Mouse (Mus musculus) stomach, embryonic 15.5 days (tissue): ENCODE data around the gene Ostm1. TPM values are rescaled to one million over a fixed set of nuclear protein-coding genes. Genes with fewer than 3 reads are reported as not detected.

Experiments used
- ATAC-seq: fragments of 200-750 bp; cut with Nextera tagmentation; 2 replicates; pipeline ENCODE4 v1.8.0; 2017; ENCODE audit warnings: low read depth, moderate number of reproducible peaks, moderate TSS enrichment; ENCODE audit not compliant: insufficient read depth, low FRiP score
- H3K27ac ChIP-seq: fragments of 300-500 bp; sonication (generic); 2 replicates; pipeline ENCODE4 v1.5.1; 2015; ENCODE audit warnings: mild to moderate bottlenecking, inconsistent platforms
- H3K27me3 ChIP-seq: fragments of 300-500 bp; sonication (generic); replicated peaks from 2 replicates; pipeline ENCODE4 v1.6.1; 2015; ENCODE audit warnings: inconsistent platforms
- H3K36me3 ChIP-seq: fragments of 300-500 bp; sonication (generic); 2 replicates; pipeline ENCODE4 v1.6.1; 2015; ENCODE audit warnings: inconsistent platforms
- H3K4me1 ChIP-seq: fragments of 300-500 bp; sonication (generic); 2 replicates; pipeline ENCODE4 v1.6.1; 2015; ENCODE audit warnings: inconsistent platforms
- H3K4me2 ChIP-seq: fragments of 300-500 bp; sonication (generic); 2 replicates; pipeline ENCODE4 v1.6.1; 2015; ENCODE audit warnings: mild to moderate bottlenecking, inconsistent platforms
- H3K4me3 ChIP-seq: fragments of 300-500 bp; sonication (generic); replicated peaks from 2 replicates; pipeline ENCODE4 v1.5.1; 2015; ENCODE audit warnings: inconsistent platforms
- H3K9ac ChIP-seq: fragments of 300-500 bp; sonication (generic); 2 replicates; pipeline ENCODE4 v1.6.1; 2015; ENCODE audit warnings: inconsistent platforms
- H3K9me3 ChIP-seq: fragments of 300-500 bp; sonication (generic); 2 replicates; pipeline ENCODE4 v1.6.1; 2016; ENCODE audit warnings: inconsistent platforms
- WGBS: fragments of 180-500 bp; shearing (Covaris S2); methylation state at CpG from one replicate; pipeline ENCODE4 v1.1.7; 2015; 5-methylcytosine and 5-hydroxymethylcytosine counted together
- polyA plus RNA-seq: library from polyadenylated mRNA; unstranded; fragments of >200 nt; fragmentation: Nextera tagmentation; extraction: Ambion mirVana; gene quantifications from 2 replicates; pipeline ENCODE4 v1.2.1, GENCODE M21; 2015

Ostm1 gene
- polyA plus RNA-seq, 1 experiment from 2014 or later = 13.0 TPM

- Histone ChIP-seq H3K27me3 (no peaks in the 10 kb centered on the region), H3K4me1 (0 out of 2 replicates have a peak, but pooled peaks cover 8% of the 10 kb centered on the region), H3K9me3 (no peaks in the 10 kb centered on the region), H3K36me3 (no peaks in the 10 kb centered on the region), H3K27ac (no peak overlapping the region), H3K4me2 (no peak overlapping the region), H3K9ac (no peak overlapping the region), H3K4me3 (no peak overlapping the region)
- 83% methylated on average over 4 of the region's 4 CpGs for WGBS
- no peak for ATAC-seq
Measured at GRCm38 (mm10) chr10:42675571-42675970, 91.9 kb downstream of the Ostm1 start.

- H3K4me1 ChIP-seq = 0 out of 2 replicates have a peak, but pooled peaks cover 8% of the 10 kb centered on the region
- peak overlapping the region; percentile 84 for H3K4me2 ChIP-seq
- no peak for ATAC-seq
- 40% methylated on average over 6 of the region's 6 CpGs for WGBS
- no peak overlapping the region for H3K9ac ChIP-seq
- no peaks in the 10 kb centered on the region for H3K9me3 ChIP-seq
- no peak overlapping the region for H3K27ac ChIP-seq
- no peaks in the 10 kb centered on the region for H3K27me3 ChIP-seq
- H3K4me3 ChIP-seq = peak overlapping the region; percentile 92
- no peaks in the 10 kb centered on the region for H3K36me3 ChIP-seq
Measured at GRCm38 (mm10) chr10:42678331-42678730, 94.7 kb downstream of the Ostm1 start.

GRCm38 (mm10) chr10:42678755-42679364, 95.2 kb downstream of the Ostm1 start:
- H3K27ac ChIP-seq = no peak overlapping the region

GRCm38 (mm10) chr10:42679586-42679985, 96.0 kb downstream of the Ostm1 start:
- peak overlapping the region; percentile 84 for H3K4me2 ChIP-seq
- peak overlapping the region; percentile 92 for H3K4me3 ChIP-seq
- no peaks in the 10 kb centered on the region for H3K27me3 ChIP-seq
- 0 out of 2 replicates have a peak, but pooled peaks cover 3% of the 10 kb centered on the region for H3K36me3 ChIP-seq
- WGBS = 15% methylated on average over 10 of the region's 10 CpGs
- 0 out of 2 replicates have a peak, but pooled peaks cover 8% of the 10 kb centered on the region for H3K4me1 ChIP-seq
- H3K9ac ChIP-seq = no peak overlapping the region
- ATAC-seq = no peak
- no peaks in the 10 kb centered on the region for H3K9me3 ChIP-seq
- no peak overlapping the region for H3K27ac ChIP-seq

More at GRCm38 (mm10) chr10:42678755-42679364, 95.2 kb downstream of the Ostm1 start:
- Histone ChIP-seq H3K36me3 (no peaks in the 10 kb centered on the region), H3K9me3 (no peaks in the 10 kb centered on the region), H3K4me3 (peak overlapping the region; percentile 92), H3K4me1 (0 out of 2 replicates have a peak, but pooled peaks cover 8% of the 10 kb centered on the region), H3K9ac (peak overlapping the region; percentile 67), H3K4me2 (peak overlapping the region; percentile 84), H3K27me3 (no peaks in the 10 kb centered on the region)
- under 1% methylated on average over 56 of the region's 56 CpGs for WGBS
- peak; percentile 98 for ATAC-seq

GRCm38 (mm10) chr10:42680582-42681001, 97.0 kb downstream of the Ostm1 start:
- no peak for ATAC-seq
- Histone ChIP-seq H3K4me3 (no peak overlapping the region), H3K4me1 (0 out of 2 replicates have a peak, but pooled peaks cover 8% of the 10 kb centered on the region), H3K9me3 (no peaks in the 10 kb centered on the region), H3K27me3 (no peaks in the 10 kb centered on the region), H3K9ac (no peak overlapping the region), H3K27ac (no peak overlapping the region), H3K4me2 (peak overlapping the region; percentile 84; the same call in 1 of the 2 replicates), H3K36me3 (0 out of 2 replicates have a peak, but pooled peaks cover 3% of the 10 kb centered on the region)
- WGBS = 16% methylated on average over 6 of the region's 6 CpGs

- H3K9ac ChIP-seq = no peak overlapping the region
- no peaks in the 10 kb centered on the region for H3K27me3 ChIP-seq
- ATAC-seq = no peak
- H3K9me3 ChIP-seq = no peaks in the 10 kb centered on the region
- WGBS = 54% methylated on average over 8 of the region's 8 CpGs
- 0 out of 2 replicates have a peak, but pooled peaks cover 8% of the 10 kb centered on the region for H3K4me1 ChIP-seq
- no peak overlapping the region for H3K4me3 ChIP-seq
- H3K27ac ChIP-seq = no peak overlapping the region
- H3K36me3 ChIP-seq = 0 out of 2 replicates have a peak, but pooled peaks cover 3% of the 10 kb centered on the region
- H3K4me2 ChIP-seq = no peak overlapping the region
Measured at GRCm38 (mm10) chr10:42682421-42682820, 98.8 kb downstream of the Ostm1 start.

GRCm38 (mm10) chr10:42687873-42688272, 104.3 kb downstream of the Ostm1 start:
- H3K9ac ChIP-seq = no peak overlapping the region
- H3K9me3 ChIP-seq = no peaks in the 10 kb centered on the region
- WGBS = 81% methylated on average over 5 of the region's 5 CpGs
- H3K27me3 ChIP-seq = no peaks in the 10 kb centered on the region
- H3K4me2 ChIP-seq = no peak overlapping the region
- no peak overlapping the region for H3K27ac ChIP-seq
- H3K36me3 ChIP-seq = 0 out of 2 replicates have a peak, but pooled peaks cover 3% of the 10 kb centered on the region
- H3K4me3 ChIP-seq = no peak overlapping the region
- no peak for ATAC-seq
- H3K4me1 ChIP-seq = no peaks in the 10 kb centered on the region

- Histone ChIP-seq H3K27ac (no peak overlapping the region), H3K4me1 (no peaks in the 10 kb centered on the region), H3K4me3 (no peak overlapping the region), H3K9ac (no peak overlapping the region), H3K36me3 (no peaks in the 10 kb centered on the region), H3K9me3 (no peaks in the 10 kb centered on the region), H3K27me3 (no peaks in the 10 kb centered on the region), H3K4me2 (no peak overlapping the region)
- ATAC-seq = no peak
- WGBS = 80% methylated on average over 1 of the region's 1 CpGs
Measured at GRCm38 (mm10) chr10:42689694-42690093, 106.1 kb downstream of the Ostm1 start.

- Histone ChIP-seq H3K4me3 (no peak overlapping the region), H3K4me1 (no peaks in the 10 kb centered on the region), H3K9me3 (no peaks in the 10 kb centered on the region), H3K4me2 (no peak overlapping the region), H3K9ac (no peak overlapping the region), H3K36me3 (no peaks in the 10 kb centered on the region), H3K27me3 (no peaks in the 10 kb centered on the region), H3K27ac (no peak overlapping the region)
- WGBS = 67% methylated on average over 17 of the region's 17 CpGs
- ATAC-seq = no peak
Measured at GRCm38 (mm10) chr10:42690233-42691028, 106.8 kb downstream of the Ostm1 start.

GRCm38 (mm10) chr10:42691051-42691450, 107.4 kb downstream of the Ostm1 start:
- ATAC-seq = no peak

GRCm38 (mm10) chr10:42692095-42692494, 108.5 kb downstream of the Ostm1 start:
- Histone ChIP-seq H3K36me3 (no peaks in the 10 kb centered on the region), H3K27me3 (no peaks in the 10 kb centered on the region), H3K4me2 (no peak overlapping the region), H3K4me3 (no peak overlapping the region), H3K9me3 (no peaks in the 10 kb centered on the region), H3K4me1 (no peaks in the 10 kb centered on the region), H3K9ac (no peak overlapping the region), H3K27ac (no peak overlapping the region)
- 63% methylated on average over 2 of the region's 2 CpGs for WGBS
- ATAC-seq = no peak

More at GRCm38 (mm10) chr10:42691051-42691450, 107.4 kb downstream of the Ostm1 start:
- no peaks in the 10 kb centered on the region for H3K36me3 ChIP-seq
- WGBS = 80% methylated on average over 2 of the region's 2 CpGs
- no peaks in the 10 kb centered on the region for H3K4me1 ChIP-seq
- H3K9me3 ChIP-seq = no peaks in the 10 kb centered on the region
- H3K4me2 ChIP-seq = no peak overlapping the region
- H3K27me3 ChIP-seq = no peaks in the 10 kb centered on the region
- H3K9ac ChIP-seq = no peak overlapping the region
- H3K27ac ChIP-seq = no peak overlapping the region
- H3K4me3 ChIP-seq = no peak overlapping the region

GRCm38 (mm10) chr10:42692794-42693193, 109.2 kb downstream of the Ostm1 start:
- Histone ChIP-seq H3K4me1 (no peaks in the 10 kb centered on the region), H3K4me2 (no peak overlapping the region), H3K4me3 (no peak overlapping the region), H3K27me3 (no peaks in the 10 kb centered on the region), H3K9ac (no peak overlapping the region), H3K27ac (no peak overlapping the region), H3K9me3 (no peaks in the 10 kb centered on the region), H3K36me3 (no peaks in the 10 kb centered on the region)
- ATAC-seq = no peak
